Comparison of ENCODE assay signal across 11 mouse cellular contexts in genomic region chr4:116483476-116483875, GRCm38 (mm10). TPM values are rescaled to one million over a fixed set of nuclear protein-coding genes. Genes with fewer than 3 reads are reported as not detected.
DNase-seq lines count a peak whose midpoint lies in the region; ATAC-seq and TF ChIP-seq lines count a peak whose summit lies in the region.
"Had no signal": no experiment of that assay in that cellular context is flagged by ENCODE, and none has a peak within 500 bp of the region (broad histone marks: within the 10 kb centered on the region; RNA-seq: fewer than 3 reads in every experiment).

No protein-coding gene starts in this region.

- peaks cover 6% of the 10 kb centered on the region; the same call in 1 of the 2 replicates for H3K4me1 ChIP-seq in heart, embryonic 16.5 days (ENCODE audit: control insufficient read depth, insufficient read depth, low read length)
- H3K4me1 ChIP-seq in heart, embryonic 12.5 days (replicated peaks), result peaks cover 17% of the 10 kb centered on the region
- H3K4me1 ChIP-seq in midbrain, postnatal 0 days (ENCODE audit: insufficient read depth, low read length), result no peaks in the 10 kb centered on the region
- no peaks in the 10 kb centered on the region for H3K4me1 ChIP-seq in midbrain, embryonic 13.5 days (replicated peaks)
- no peaks in the 10 kb centered on the region for H3K4me1 ChIP-seq in intestine, postnatal 0 days (replicated peaks; ENCODE audit: control insufficient read depth, insufficient read depth, low read length)

- no peaks in the 10 kb centered on the region for H3K9me3 ChIP-seq in heart, embryonic 16.5 days (replicated peaks; ENCODE audit: control insufficient read depth, low read length)
- no peaks in the 10 kb centered on the region for H3K9me3 ChIP-seq in heart, embryonic 12.5 days (replicated peaks)
- no peaks in the 10 kb centered on the region for H3K9me3 ChIP-seq in midbrain, postnatal 0 days (ENCODE audit: low read length)
- H3K9me3 ChIP-seq in midbrain, embryonic 13.5 days, result no peaks in the 10 kb centered on the region
- H3K9me3 ChIP-seq in intestine, postnatal 0 days (ENCODE audit: control insufficient read depth), result no peaks in the 10 kb centered on the region

- DNase-seq in midbrain, postnatal 0 days (ENCODE audit: low spot score), result peak; percentile 8
- peak; percentile 5 for DNase-seq in retina, postnatal 1 day
- no peak for DNase-seq in cerebellum, adult 11 months
- DNase-seq in layer of hippocampus, postnatal 10 days (ENCODE audit: low spot score in 2 of 2), result no peak
- DNase-seq: adrenal gland, postnatal 10 days; cerebellum, postnatal 25 days had no signal

- TF ChIP-seq CTCF in midbrain, postnatal 0 days (IDR thresholded peaks at IDR 0.05), result no peak
- TF ChIP-seq CTCF in intestine, postnatal 0 days (IDR thresholded peaks at IDR 0.05; ENCODE audit: low read depth), result no peak

- no peak overlapping the region for H3K9ac ChIP-seq in heart, embryonic 16.5 days (ENCODE audit: low read length)
- H3K9ac ChIP-seq in heart, embryonic 12.5 days, result no peak overlapping the region
- H3K9ac ChIP-seq in midbrain, postnatal 0 days (replicated peaks; ENCODE audit: low read length, poor library complexity, severe bottlenecking), result no peak overlapping the region
- H3K9ac ChIP-seq in midbrain, embryonic 13.5 days (replicated peaks), result no peak overlapping the region
- no peak overlapping the region for H3K9ac ChIP-seq in intestine, postnatal 0 days (ENCODE audit: low read depth, low read length)

- H3K4me2 ChIP-seq in heart, embryonic 16.5 days (ENCODE audit: low read depth, low read length), result no peak overlapping the region; the same call in 1 of the 2 replicates
- H3K4me2 ChIP-seq in heart, embryonic 12.5 days, result no peak overlapping the region
- H3K4me2 ChIP-seq in midbrain, postnatal 0 days (ENCODE audit: low read depth, low read length, poor library complexity, severe bottlenecking), result no peak overlapping the region
- no peak overlapping the region for H3K4me2 ChIP-seq in midbrain, embryonic 13.5 days (replicated peaks)
- H3K4me2 ChIP-seq in intestine, postnatal 0 days (replicated peaks; ENCODE audit: low read depth), result no peak overlapping the region

- H3K27me3 ChIP-seq in heart, embryonic 16.5 days (ENCODE audit: control insufficient read depth, insufficient read depth, low read length), result no peaks in the 10 kb centered on the region
- H3K27me3 ChIP-seq in heart, embryonic 12.5 days (replicated peaks), result peaks cover 2% of the 10 kb centered on the region
- no peaks in the 10 kb centered on the region for H3K27me3 ChIP-seq in midbrain, postnatal 0 days (ENCODE audit: insufficient read depth, low read length)
- no peaks in the 10 kb centered on the region for H3K27me3 ChIP-seq in midbrain, embryonic 13.5 days
- H3K27me3 ChIP-seq in intestine, postnatal 0 days (replicated peaks; ENCODE audit: control insufficient read depth, insufficient read depth, low read length), result no peaks in the 10 kb centered on the region

- H3K36me3 ChIP-seq in heart, embryonic 16.5 days (ENCODE audit: control insufficient read depth, insufficient read depth), result no peaks in the 10 kb centered on the region
- no peaks in the 10 kb centered on the region for H3K36me3 ChIP-seq in heart, embryonic 12.5 days
- no peaks in the 10 kb centered on the region for H3K36me3 ChIP-seq in midbrain, postnatal 0 days (ENCODE audit: insufficient read depth, low read length)
- no peaks in the 10 kb centered on the region for H3K36me3 ChIP-seq in midbrain, embryonic 13.5 days
- H3K36me3 ChIP-seq in intestine, postnatal 0 days (ENCODE audit: control insufficient read depth, insufficient read depth), result no peaks in the 10 kb centered on the region

- H3K4me3 ChIP-seq in heart, embryonic 16.5 days (ENCODE audit: low read length), result no peak overlapping the region
- no peak overlapping the region for H3K4me3 ChIP-seq in heart, embryonic 12.5 days
- H3K4me3 ChIP-seq in midbrain, postnatal 0 days (ENCODE audit: low read depth, low read length), result no peak overlapping the region
- no peak overlapping the region for H3K4me3 ChIP-seq in midbrain, embryonic 13.5 days (replicated peaks)
- no peak overlapping the region for H3K4me3 ChIP-seq in intestine, postnatal 0 days (ENCODE audit: low read depth, low read length)

- peak; percentile 84 for ATAC-seq in heart, embryonic 16.5 days (replicated peaks; ENCODE audit: extremely low read depth, insufficient read depth, low FRiP score)
- no peak for ATAC-seq in heart, embryonic 12.5 days (ENCODE audit: insufficient number of reproducible peaks, low FRiP score)
- no peak for ATAC-seq in midbrain, postnatal 0 days (ENCODE audit: low FRiP score)
- no peak for ATAC-seq in midbrain, embryonic 13.5 days
- ATAC-seq in intestine, postnatal 0 days, result peak; percentile 87
- ATAC-seq: inflammation-experienced regulatory T-cells, adult 6 months had no signal

- 12% methylated on average over 2 of the region's 2 CpGs for WGBS in heart, embryonic 16.5 days
- 15% methylated on average over 2 of the region's 2 CpGs for WGBS in heart, embryonic 12.5 days
- 29% methylated on average over 2 of the region's 2 CpGs for WGBS in midbrain, postnatal 0 days
- 33% methylated on average over 2 of the region's 2 CpGs for WGBS in midbrain, embryonic 13.5 days
- 5% methylated on average over 2 of the region's 2 CpGs for WGBS in intestine, postnatal 0 days

- peak overlapping the region; percentile 21 for H3K27ac ChIP-seq in heart, embryonic 16.5 days (ENCODE audit: low read length)
- H3K27ac ChIP-seq in heart, embryonic 12.5 days (ENCODE audit: poor library complexity, severe bottlenecking), result no peak overlapping the region
- no peak overlapping the region for H3K27ac ChIP-seq in midbrain, postnatal 0 days (ENCODE audit: low read depth, low read length)
- H3K27ac ChIP-seq in midbrain, embryonic 13.5 days, result no peak overlapping the region
- no peak overlapping the region for H3K27ac ChIP-seq in intestine, postnatal 0 days (ENCODE audit: low read depth, low read length)

RNA-seq across cellular contexts. Expression of gene Mast2, which starts 19.5 kb away (rescaled TPM):
- polyA plus RNA-seq in heart, embryonic 16.5 days (2015; fragmentation: Nextera tagmentation; extraction: Ambion mirVana), result 16.3 TPM in 2 replicates
- 21.5 and 27.5 TPM in 2 replicates for polyA plus RNA-seq in heart, embryonic 12.5 days (2016; fragmentation: Nextera tagmentation; extraction: Ambion mirVana)
- 95.8 and 97.4 TPM in 2 replicates for total RNA-seq in midbrain, postnatal 0 days (2014; rRNA removed)
- 27.1 and 30.3 TPM in 2 replicates for polyA plus RNA-seq in midbrain, postnatal 0 days (2015; fragmentation: Nextera tagmentation; extraction: Ambion mirVana)
- polyA plus RNA-seq in midbrain, embryonic 13.5 days (2015; fragmentation: Nextera tagmentation; extraction: Ambion mirVana), result 45.0 and 47.0 TPM in 2 replicates
- 9.6 TPM in 2 replicates for polyA plus RNA-seq in intestine, postnatal 0 days (2015; fragmentation: Nextera tagmentation; extraction: Ambion mirVana)
- 100 to 1,000 TPM; 110 to 133 TPM for total RNA-seq in layer of hippocampus, postnatal 10 days (2021)

RNA-seq across cellular contexts. Expression of gene Ipp, which starts 23.9 kb away (rescaled TPM):
- polyA plus RNA-seq in heart, embryonic 16.5 days (2015; fragmentation: Nextera tagmentation; extraction: Ambion mirVana), result 16.2 and 16.3 TPM in 2 replicates
- polyA plus RNA-seq in heart, embryonic 12.5 days (2016; fragmentation: Nextera tagmentation; extraction: Ambion mirVana), result 17.8 and 18.7 TPM in 2 replicates
- total RNA-seq in midbrain, postnatal 0 days (2014; rRNA removed), result 6.5 and 7.2 TPM in 2 replicates
- polyA plus RNA-seq in midbrain, postnatal 0 days (2015; fragmentation: Nextera tagmentation; extraction: Ambion mirVana), result 10.5 and 10.9 TPM in 2 replicates
- polyA plus RNA-seq in midbrain, embryonic 13.5 days (2015; fragmentation: Nextera tagmentation; extraction: Ambion mirVana), result 14.4 and 15.1 TPM in 2 replicates
- polyA plus RNA-seq in intestine, postnatal 0 days (2015; fragmentation: Nextera tagmentation; extraction: Ambion mirVana), result 8.8 and 9.1 TPM in 2 replicates
- total RNA-seq in layer of hippocampus, postnatal 10 days (2021), result 10 to 100 TPM; 20.2 to 20.8 TPM

Comparison
In these comparisons a context has a peak if more than half of its experiments do, and no peak if none do; other contexts are left out.
1. ATAC-seq: peak in heart, embryonic 16.5 days (single experiment) and intestine, postnatal 0 days (single experiment); none in heart, embryonic 12.5 days (single experiment), midbrain, postnatal 0 days (single experiment) and midbrain, embryonic 13.5 days (single experiment).
2. DNase-seq: peak in midbrain, postnatal 0 days (single experiment) and retina, postnatal 1 day (single experiment); none in cerebellum, adult 11 months (single experiment) and layer of hippocampus, postnatal 10 days (0 of 2).